Mouse (Mus musculus): ENCODE data around the gene Mtrf1l. TPM values are rescaled to one million over a fixed set of nuclear protein-coding genes. Genes with fewer than 3 reads are reported as not detected.

The Mtrf1l gene
- total RNA-seq, 2 experiments from 2014 or later: 6.1 to 9.9 TPM

- Histone ChIP-seq H3K4me3 (peak overlapping the region; percentile 76), H3K27ac (peak overlapping the region; percentile 93)
- no peak for DNase-seq
- intact Hi-C loops (cut with DNase I): loop anchor here (1.0 kb wide), 1 partner anchor 19 kb away; the partner anchor contains the start of gene Fbxo5
- peak; percentile 77 for TF ChIP-seq CTCF (IDR thresholded peaks at IDR 0.05)
Measured at GRCm38 (mm10) chr10:5824779-5825178, 1.1 kb upstream of the Mtrf1l start.

DNA sequence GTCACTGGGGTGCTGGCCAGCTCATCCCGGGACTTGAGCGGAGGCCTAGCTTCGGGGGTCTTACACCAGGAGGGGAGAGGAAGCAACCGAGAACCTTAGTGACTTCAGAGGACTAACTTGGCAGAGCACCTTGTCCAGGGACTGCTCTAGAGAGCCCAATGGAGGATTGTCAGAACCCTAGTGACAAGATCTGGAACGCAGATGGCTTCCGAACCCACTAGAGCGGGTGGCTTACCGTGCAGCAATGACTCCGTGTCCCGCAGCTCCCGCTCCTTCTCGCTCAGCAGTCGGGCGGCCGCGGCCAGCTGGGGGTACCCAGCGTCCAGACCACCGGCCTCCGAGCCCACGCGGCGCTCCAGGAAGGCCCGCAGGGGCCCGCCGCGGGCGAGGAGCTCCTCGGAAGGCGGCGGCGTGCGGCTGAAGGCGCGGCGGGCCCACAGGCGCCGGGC lies 395 bp downstream of the Mtrf1l start:
- intact Hi-C loops (cut with DNase I): no loop called here
- DNase-seq: no peak
- H3K4me3 ChIP-seq: peak overlapping the region; percentile 76
- H3K27ac ChIP-seq: peak overlapping the region; percentile 93
- TF ChIP-seq CTCF (IDR thresholded peaks at IDR 0.05): no peak

- H3K4me3 ChIP-seq: no peak overlapping the region
- intact Hi-C loops (cut with DNase I): no loop called here
- no peak for DNase-seq
- H3K27ac ChIP-seq: no peak overlapping the region
- no peak for TF ChIP-seq CTCF (IDR thresholded peaks at IDR 0.05)
Measured at GRCm38 (mm10) chr10:5818772-5819171, 4.9 kb downstream of the Mtrf1l start.

- intact Hi-C loops (cut with DNase I): no loop called here
- no peak overlapping the region for H3K27ac ChIP-seq
- no peak overlapping the region for H3K4me3 ChIP-seq
- TF ChIP-seq CTCF (IDR thresholded peaks at IDR 0.05): no peak
- no peak for DNase-seq
Measured at GRCm38 (mm10) chr10:5815968-5816367, 7.7 kb downstream of the Mtrf1l start.

- Histone ChIP-seq H3K4me3 (no peak overlapping the region), H3K27ac (no peak overlapping the region)
- no peak for TF ChIP-seq CTCF (IDR thresholded peaks at IDR 0.05)
- no peak for DNase-seq
- intact Hi-C loops (cut with DNase I): no loop called here
Measured at GRCm38 (mm10) chr10:5813724-5814123, 10.0 kb downstream of the Mtrf1l start.

DNA sequence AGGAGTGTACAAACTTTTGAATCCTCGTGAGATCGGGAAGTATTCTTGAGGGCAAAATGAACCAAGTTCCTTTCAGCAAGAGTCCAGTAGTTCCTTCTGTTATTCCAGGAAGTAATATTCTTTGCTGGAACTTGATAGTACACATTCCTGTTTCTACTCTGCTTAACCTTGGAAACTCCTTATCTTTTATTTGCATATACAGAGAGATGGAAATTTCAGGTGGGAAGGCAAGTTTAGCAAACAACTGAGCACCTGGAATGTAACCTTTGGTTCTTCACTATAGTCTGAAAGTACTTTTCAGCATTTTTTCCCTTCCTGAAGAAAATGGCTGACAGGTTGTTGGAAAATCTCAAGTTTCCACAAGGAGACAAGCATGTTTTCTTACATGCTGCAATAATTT lies 16.0 kb downstream of the Mtrf1l start:
- no peak overlapping the region for H3K27ac ChIP-seq
- intact Hi-C loops (cut with DNase I): no loop called here
- no peak for DNase-seq
- no peak for TF ChIP-seq CTCF (IDR thresholded peaks at IDR 0.05)
- H3K4me3 ChIP-seq: no peak overlapping the region

GRCm38 (mm10) chr10:5806996-5807395 lies 16.7 kb downstream of the Mtrf1l start:
- H3K4me3 ChIP-seq: no peak overlapping the region
- TF ChIP-seq CTCF (IDR thresholded peaks at IDR 0.05): no peak
- intact Hi-C loops (cut with DNase I): no loop called here
- H3K27ac ChIP-seq: no peak overlapping the region; the same call in 1 of the 2 replicates
- no peak for DNase-seq

- no peak for DNase-seq
- Histone ChIP-seq H3K4me3 (peak overlapping the region; percentile 77), H3K27ac (peak overlapping the region; percentile 95)
- intact Hi-C loops (cut with DNase I): no loop called here
- no peak for TF ChIP-seq CTCF (IDR thresholded peaks at IDR 0.05)
Measured at GRCm38 (mm10) chr10:5806416-5806815, 17.3 kb downstream of the Mtrf1l start.

DNA sequence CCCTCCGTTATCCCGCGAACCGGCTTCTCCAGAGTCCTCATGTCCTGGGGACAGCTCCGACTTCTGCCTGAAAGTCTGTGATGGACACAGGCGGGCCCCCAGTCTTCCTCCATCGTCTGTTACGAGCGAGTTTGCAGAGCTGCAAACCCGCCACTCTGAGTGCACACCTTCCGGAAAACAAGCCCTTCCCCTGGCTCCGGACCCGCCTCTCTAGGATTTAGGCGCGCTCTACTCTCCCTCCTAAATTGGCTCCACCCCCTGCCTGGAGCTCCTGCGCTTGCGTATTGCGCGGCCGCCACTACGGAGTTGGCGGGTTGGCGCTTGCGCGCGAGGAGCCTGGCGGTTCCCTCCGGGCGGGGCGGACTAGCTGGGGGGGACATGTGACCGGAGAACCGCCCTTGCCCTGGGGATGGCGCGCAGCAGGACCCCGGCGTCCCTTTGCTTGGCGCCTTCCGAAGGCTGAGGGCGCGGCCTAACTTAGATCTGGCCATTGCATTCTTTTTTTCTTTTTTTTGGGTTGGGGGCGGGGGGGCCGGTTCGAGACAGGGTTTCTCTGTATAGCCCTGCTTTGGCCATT lies 17.9 kb downstream of the Mtrf1l start:
- intact Hi-C loops (cut with DNase I): loop anchor here (1.0 kb wide), 1 partner anchor 18 kb away; no protein-coding TSS in a partner anchor
- H3K27ac ChIP-seq: peak overlapping the region; percentile 95
- peak; percentile 98 for DNase-seq
- no peak for TF ChIP-seq CTCF (IDR thresholded peaks at IDR 0.05)
- H3K4me3 ChIP-seq: peak overlapping the region; percentile 77

DNA sequence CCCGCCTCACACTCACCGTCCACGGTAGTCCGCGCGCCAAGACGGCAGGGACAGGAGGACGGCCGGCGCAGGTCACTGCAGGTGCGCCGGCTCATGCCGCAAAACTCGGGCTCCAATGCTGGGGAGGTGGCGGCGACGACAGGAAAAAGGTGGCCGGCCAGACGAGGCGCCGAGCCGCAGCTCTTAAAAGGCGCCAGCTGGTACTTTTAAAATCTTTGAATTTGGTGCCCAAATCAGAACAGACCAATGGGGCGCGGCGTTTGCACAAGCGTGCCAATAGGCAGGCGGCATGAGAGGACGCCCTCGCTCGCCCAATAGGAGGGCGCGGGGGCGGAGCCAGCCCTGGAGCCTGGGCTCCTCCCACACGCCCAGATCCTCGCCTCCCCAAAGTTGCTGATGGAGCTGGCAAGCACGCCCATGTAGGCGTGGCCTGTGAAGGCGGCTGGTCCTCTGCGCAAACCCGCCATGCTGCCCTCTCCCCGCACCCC lies 18.4 kb downstream of the Mtrf1l start, which contains the start of gene Fbxo5:
Gene Fbxo5, minus strand, starts transcription at position 358 of the 488 bp plus-strand sequence.
- H3K27ac ChIP-seq: peak within 1 kb of the TSS; percentile 95
- intact Hi-C loops (cut with DNase I): loop anchor here (1.0 kb wide), 1 partner anchor 19 kb away; no protein-coding TSS in a partner anchor

GRCm38 (mm10) chr10:5804691-5805156 lies 19.0 kb downstream of the Mtrf1l start:
- no peak for TF ChIP-seq CTCF (IDR thresholded peaks at IDR 0.05)
- Histone ChIP-seq H3K27ac (no peak overlapping the region), H3K4me3 (peak overlapping the region; percentile 77)
- intact Hi-C loops (cut with DNase I): loop anchor here (1.0 to 5.0 kb wide), 2 partner anchors 20 to 38 kb away; no protein-coding TSS in a partner anchor
- DNase-seq: no peak

More for the DNA sequence above, 18.4 kb downstream of the Mtrf1l start, which contains the start of gene Fbxo5:
- peak within 1 kb of the TSS; percentile 77 for H3K4me3 ChIP-seq
- TF ChIP-seq CTCF (IDR thresholded peaks at IDR 0.05): no peak
- peak; percentile 99 for DNase-seq

DNA sequence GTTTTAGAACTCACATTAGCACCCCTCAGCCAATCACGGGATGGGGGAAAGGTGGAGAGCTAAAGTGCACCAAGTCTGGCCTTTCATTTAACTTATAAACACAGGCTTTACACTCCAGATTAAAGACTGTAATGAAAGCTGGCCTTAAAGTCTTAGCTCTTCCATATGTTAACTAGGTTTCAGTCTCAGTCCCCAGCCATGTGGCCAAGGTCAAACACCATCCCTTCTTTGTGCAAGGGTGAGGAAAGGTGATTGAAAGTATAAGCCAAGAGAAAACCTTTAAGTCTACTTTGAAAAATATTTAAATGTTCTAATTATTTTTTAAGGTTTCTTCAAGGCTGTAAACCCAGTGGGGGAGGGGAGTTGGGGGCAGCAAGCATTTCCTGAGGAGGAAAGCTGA lies 20.0 kb downstream of the Mtrf1l start:
- no peak overlapping the region for H3K4me3 ChIP-seq
- TF ChIP-seq CTCF (IDR thresholded peaks at IDR 0.05): no peak
- no peak for DNase-seq
- intact Hi-C loops (cut with DNase I): loop anchor here (5.0 kb wide), 1 partner anchor 39 kb away; no protein-coding TSS in a partner anchor
- no peak overlapping the region for H3K27ac ChIP-seq

- intact Hi-C loops (cut with DNase I): loop anchor here (5.0 kb wide), 1 partner anchor 39 kb away; no protein-coding TSS in a partner anchor
- no peak overlapping the region for H3K27ac ChIP-seq
- no peak for DNase-seq
- TF ChIP-seq CTCF (IDR thresholded peaks at IDR 0.05): no peak
- no peak overlapping the region for H3K4me3 ChIP-seq
Measured at GRCm38 (mm10) chr10:5802866-5803265, 20.8 kb downstream of the Mtrf1l start.
